Mouse (Mus musculus) midbrain, embryonic 14.5 days (tissue): ENCODE measurements around the gene Tuba1a. TPM values are rescaled to one million over a fixed set of nuclear protein-coding genes. Genes with fewer than 3 reads are reported as not detected.
A peak's percentile ranks its signal among the peaks of the same experiment; 100 is the strongest.

Source experiments
- ATAC-seq: fragments of 200-750 bp; cut with Nextera tagmentation; 2 replicates; pipeline ENCODE4 v1.8.0; 2017; ENCODE audit warnings: moderate number of reproducible peaks, moderate library complexity; ENCODE audit not compliant: low FRiP score, low TSS enrichment
- DNase-seq: peaks from one replicate; pipeline ENCODE4 v3.0.0-alpha.2; 2015
- H3K27ac ChIP-seq: fragments of 300-500 bp; sonication (generic); replicated peaks from 2 replicates; pipeline ENCODE4 v1.5.1; 2014; ENCODE audit warnings: mild to moderate bottlenecking, low read depth, low read length, moderate library complexity
- H3K27me3 ChIP-seq: fragments of 300-500 bp; sonication (generic); 2 replicates; pipeline ENCODE4 v1.6.1; 2014; ENCODE audit warnings: low read length, control low read depth, mixed read lengths; ENCODE audit not compliant: control insufficient read depth, insufficient read depth
- H3K36me3 ChIP-seq: fragments of 300-500 bp; sonication (generic); 2 replicates; pipeline ENCODE4 v1.6.1; 2014; ENCODE audit warnings: low read length, control low read depth; ENCODE audit not compliant: control insufficient read depth, insufficient read depth
- H3K4me1 ChIP-seq: fragments of 300-500 bp; sonication (generic); 2 replicates; pipeline ENCODE4 v1.6.1; 2014; ENCODE audit warnings: mild to moderate bottlenecking, antibody characterized with exemption, low read length, control low read depth; ENCODE audit not compliant: control insufficient read depth, insufficient read depth
- H3K4me2 ChIP-seq: fragments of 300-500 bp; sonication (generic); 2 replicates; pipeline ENCODE4 v1.6.1; 2014; ENCODE audit warnings: mild to moderate bottlenecking, low read length, moderate library complexity
- H3K4me3 ChIP-seq: fragments of 300-500 bp; sonication (generic); replicated peaks from 2 replicates; pipeline ENCODE4 v1.5.1; 2014; ENCODE audit warnings: low read depth, low read length
- H3K9ac ChIP-seq: fragments of 300-500 bp; sonication (generic); replicated peaks from 2 replicates; pipeline ENCODE4 v1.6.1; 2014; ENCODE audit warnings: mild to moderate bottlenecking, low read length, moderate library complexity
- H3K9me3 ChIP-seq: fragments of 300-500 bp; sonication (generic); 2 replicates; pipeline ENCODE4 v1.6.1; 2016; ENCODE audit warnings: low read length, control low read depth, mixed read lengths; ENCODE audit not compliant: control insufficient read depth
- WGBS: fragments of 180-500 bp; shearing (Covaris S2); extraction: QIAGEN DNeasy Blood & Tissue Kit; methylation state at CpG from one replicate; pipeline ENCODE4 v1.1.7; 2014; 5-methylcytosine and 5-hydroxymethylcytosine counted together
- polyA plus RNA-seq: library from polyadenylated mRNA; unstranded; fragments of >200 nt; fragmentation: Nextera tagmentation; extraction: Ambion mirVana; gene quantifications from 2 replicates; pipeline ENCODE4 v1.2.1, GENCODE M21; 2014

Tuba1a gene
- 17,220 and 18,751 TPM in 2 replicates for polyA plus RNA-seq

GRCm38 (mm10) chr15:98953401-98954356, at the start of gene Tuba1a, which contains the start of gene Gm49450:
Gene Tuba1a (minus strand): TSS chr15:98953703.
Gene Gm49450 (minus strand): TSS chr15:98953551.
- under 1% methylated on average over 28 of the region's 28 CpGs for WGBS
- ATAC-seq (peak; percentile 97), DNase-seq (peak; percentile 98)
- Histone ChIP-seq H3K4me1 (peaks cover 14% of the 10 kb centered on the region), H3K27me3 (no peaks in the 10 kb centered on the region), H3K36me3 (peaks cover 17% of the 10 kb centered on the region), H3K4me3 (peak within 1 kb of the TSS; percentile 93), H3K4me2 (peak within 1 kb of the TSS; percentile 91), H3K9ac (peak within 1 kb of the TSS; percentile 100), H3K9me3 (no peaks in the 10 kb centered on the region), H3K27ac (peak within 1 kb of the TSS; percentile 100)

DNA sequence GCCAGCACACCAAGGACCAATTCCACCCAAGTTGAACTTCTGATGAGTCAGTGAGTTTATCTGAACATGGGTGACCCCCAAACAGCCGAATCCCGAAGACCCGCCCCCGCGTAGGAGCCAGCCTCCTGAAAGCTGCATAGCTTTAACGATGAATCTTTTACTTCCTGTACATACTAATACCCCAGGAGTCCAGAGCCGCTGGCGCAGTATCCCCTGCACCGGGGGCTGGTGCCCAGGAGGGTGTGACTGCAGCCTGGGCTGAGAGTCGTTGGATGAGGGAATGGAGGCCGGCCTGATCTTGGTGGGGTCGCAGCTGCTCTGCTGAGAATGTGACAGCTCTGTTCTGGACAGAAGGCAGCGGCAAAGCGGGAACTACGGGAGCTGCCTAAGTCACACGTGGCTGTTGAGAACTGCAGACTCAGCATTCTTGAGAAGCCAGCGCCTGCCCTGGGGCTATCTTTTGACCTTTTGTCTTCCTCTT, 48.0 kb upstream of the Tuba1a start:
- Histone ChIP-seq H3K9ac (0 out of 2 replicates have a peak overlapping the region, but pooled peaks have one; percentile 9), H3K27ac (no peak overlapping the region), H3K36me3 (no peaks in the 10 kb centered on the region), H3K4me2 (peak overlapping the region; percentile 42), H3K4me3 (no peak overlapping the region), H3K9me3 (no peaks in the 10 kb centered on the region), H3K27me3 (no peaks in the 10 kb centered on the region), H3K4me1 (0 out of 2 replicates have a peak, but pooled peaks cover 4% of the 10 kb centered on the region)
- 12% methylated on average over 17 of the region's 17 CpGs for WGBS
- DNase-seq: peak; percentile 63
- no peak for ATAC-seq

DNA sequence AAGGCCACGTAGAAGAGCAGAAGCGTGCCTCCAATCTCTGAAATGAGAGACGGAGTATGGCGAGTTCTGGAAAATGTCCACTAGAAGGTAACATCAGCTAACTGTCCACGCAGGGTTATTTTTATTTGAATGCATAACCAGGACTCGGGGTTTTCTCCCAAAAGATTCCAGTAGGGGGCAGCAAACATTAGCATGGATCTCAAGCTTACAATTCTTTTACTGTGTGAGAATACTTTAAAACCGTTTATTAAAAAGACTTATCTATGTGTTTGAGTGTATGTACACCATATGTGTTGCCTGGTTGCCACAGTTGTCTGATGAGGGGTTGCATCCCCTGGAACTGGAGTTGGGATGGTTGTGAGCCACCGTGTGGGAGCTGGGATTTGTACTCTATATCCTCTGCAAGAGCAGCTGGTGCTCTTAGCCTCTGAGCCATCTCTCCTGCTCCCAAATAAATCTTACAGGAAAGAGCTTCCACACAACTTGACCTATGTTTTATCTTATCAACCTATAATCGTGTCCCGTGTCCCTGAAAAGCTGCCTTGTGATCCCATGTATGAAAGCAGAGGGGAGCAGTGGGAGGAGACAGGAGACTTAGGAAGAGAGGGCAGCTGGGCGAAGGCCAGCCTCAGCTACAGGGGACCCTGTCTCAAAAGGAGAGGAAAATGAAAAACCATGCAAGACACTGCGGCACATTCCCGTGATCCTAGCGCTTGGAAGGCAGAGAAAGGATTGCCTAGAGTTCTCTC, 47.2 kb upstream of the Tuba1a start:
- Histone ChIP-seq H3K9ac (no peak overlapping the region), H3K4me1 (0 out of 2 replicates have a peak, but pooled peaks cover 4% of the 10 kb centered on the region), H3K4me3 (no peak overlapping the region), H3K36me3 (no peaks in the 10 kb centered on the region), H3K4me2 (0 out of 2 replicates have a peak overlapping the region, but pooled peaks have one; percentile 42), H3K27me3 (no peaks in the 10 kb centered on the region), H3K9me3 (no peaks in the 10 kb centered on the region), H3K27ac (no peak overlapping the region; the same call in 1 of the 2 replicates)
- ATAC-seq (no peak), DNase-seq (peak; percentile 90)
- 37% methylated on average over 14 of the region's 14 CpGs for WGBS

DNA sequence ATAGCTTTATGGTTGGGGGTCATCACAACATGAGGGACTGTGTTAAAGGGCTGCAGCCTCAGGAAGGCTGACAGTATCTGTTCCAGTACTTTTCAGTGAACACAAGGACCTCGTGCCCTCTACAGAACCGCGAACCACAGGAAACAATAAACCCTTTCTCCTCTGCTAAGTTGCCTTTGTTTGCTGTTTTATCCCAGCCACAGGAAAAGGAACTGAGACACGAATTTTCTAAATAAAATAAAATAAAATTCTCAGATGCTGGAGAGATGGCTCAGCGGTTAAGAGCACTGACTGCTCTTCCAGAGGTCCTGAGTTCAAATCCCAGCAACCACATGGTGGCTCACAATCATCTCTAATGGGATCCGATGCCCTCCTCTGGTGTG, 45.3 kb upstream of the Tuba1a start:
- Histone ChIP-seq H3K9me3 (no peaks in the 10 kb centered on the region), H3K9ac (no peak overlapping the region), H3K36me3 (no peaks in the 10 kb centered on the region), H3K27ac (no peak overlapping the region), H3K4me3 (no peak overlapping the region), H3K27me3 (no peaks in the 10 kb centered on the region), H3K4me2 (no peak overlapping the region), H3K4me1 (0 out of 2 replicates have a peak, but pooled peaks cover 4% of the 10 kb centered on the region)
- DNase-seq (no peak), ATAC-seq (no peak)
- 41% methylated on average over 6 of the region's 6 CpGs for WGBS

DNA sequence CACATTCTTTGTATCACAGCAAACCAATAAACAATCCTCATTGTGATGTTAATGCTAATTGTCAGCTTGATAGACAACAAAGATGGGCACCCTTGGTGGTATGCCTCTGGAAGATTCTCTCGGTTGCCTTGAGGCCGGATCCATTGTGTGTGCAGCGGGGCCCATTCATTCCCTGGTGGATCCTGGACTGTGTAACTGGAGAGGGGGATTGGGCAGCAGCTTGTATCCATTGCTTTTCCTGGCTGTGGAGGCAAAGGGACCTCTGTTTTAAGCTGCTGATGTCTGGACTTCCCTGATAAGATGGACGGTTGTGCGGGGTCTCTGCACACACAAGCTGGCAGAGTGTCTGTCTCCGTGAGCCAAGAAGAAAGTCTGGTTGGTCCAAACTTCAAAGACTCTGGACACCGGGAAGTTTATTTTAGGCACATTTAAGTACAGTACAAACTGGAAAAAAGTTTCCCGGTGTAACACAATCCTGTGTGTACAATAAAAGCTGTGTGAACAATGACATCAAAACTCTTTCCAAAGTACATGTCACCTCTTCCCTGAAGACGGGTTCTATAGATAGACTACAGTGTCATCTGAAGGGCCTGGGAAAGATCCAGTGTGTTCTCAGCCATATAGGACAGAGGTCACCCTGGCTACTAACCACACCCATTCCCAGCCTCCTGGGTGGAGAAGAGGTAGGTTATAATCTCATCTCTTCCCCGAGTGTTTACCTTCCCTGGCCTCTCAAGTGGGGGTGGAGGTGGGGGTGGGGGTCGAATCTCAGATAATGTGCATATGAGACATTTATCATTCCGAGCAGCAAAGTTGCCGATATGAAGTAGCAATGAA, 44.7 kb upstream of the Tuba1a start:
- 53% methylated on average over 13 of the region's 13 CpGs for WGBS
- H3K27ac ChIP-seq: no peak overlapping the region

GRCm38 (mm10) chr15:98996840-98997239, 43.3 kb upstream of the Tuba1a start:
- no peaks in the 10 kb centered on the region for H3K36me3 ChIP-seq
- H3K9me3 ChIP-seq: no peaks in the 10 kb centered on the region
- no peak overlapping the region for H3K4me2 ChIP-seq
- no peak overlapping the region for H3K4me3 ChIP-seq
- no peak overlapping the region for H3K9ac ChIP-seq
- ATAC-seq (no peak), DNase-seq (no peak)
- no peak overlapping the region for H3K27ac ChIP-seq
- no peaks in the 10 kb centered on the region for H3K27me3 ChIP-seq
- WGBS: 80% methylated on average over 7 of the region's 7 CpGs
- peaks cover 11% of the 10 kb centered on the region for H3K4me1 ChIP-seq

More for the DNA sequence above, 44.7 kb upstream of the Tuba1a start:
- Histone ChIP-seq H3K9ac (no peak overlapping the region), H3K4me2 (no peak overlapping the region), H3K9me3 (no peaks in the 10 kb centered on the region), H3K36me3 (no peaks in the 10 kb centered on the region), H3K27me3 (no peaks in the 10 kb centered on the region), H3K4me3 (no peak overlapping the region), H3K4me1 (peaks cover 7% of the 10 kb centered on the region; the same call in 1 of the 2 replicates)
- no peak for ATAC-seq
- no peak for DNase-seq

- H3K9ac ChIP-seq: no peak overlapping the region
- H3K27ac ChIP-seq: no peak overlapping the region
- 76% methylated on average over 9 of the region's 9 CpGs for whole genome bisulfite sequencing
- DNase-seq (no peak), ATAC-seq (no peak)
- H3K27me3 ChIP-seq: no peaks in the 10 kb centered on the region
- H3K9me3 ChIP-seq: no peaks in the 10 kb centered on the region
- H3K4me2 ChIP-seq: no peak overlapping the region
- H3K36me3 ChIP-seq: no peaks in the 10 kb centered on the region
- peaks cover 26% of the 10 kb centered on the region for H3K4me1 ChIP-seq
- H3K4me3 ChIP-seq: no peak overlapping the region
Observed at GRCm38 (mm10) chr15:98994957-98995520, 41.5 kb upstream of the Tuba1a start.
